Mouse (Mus musculus) forebrain, embryonic 11.5 days (tissue): ENCODE measurements at regions not wholly inside any gene's neighbourhood (a gene's known extent, or its start where the extent isn't known, plus 50 kb on each side); places are given as distances from the start of the nearest gene placed in this dataset.

ENCODE experiments used
- ATAC-seq: fragments of 200-750 bp; cut with Nextera tagmentation; replicated peaks from 2 replicates; pipeline ENCODE4 v1.8.0; 2017; ENCODE audit warnings: moderate TSS enrichment; ENCODE audit not compliant: low FRiP score
- DNase-seq: peaks from one replicate; pipeline ENCODE4 v3.0.0-alpha.2; 2017; ENCODE audit warnings: low spot score
- H3K27ac ChIP-seq: fragments of 300-500 bp; sonication (generic); 2 replicates; pipeline ENCODE4 v1.5.1; 2014; ENCODE audit warnings: low read depth, low read length
- H3K27me3 ChIP-seq: fragments of 300-500 bp; sonication (generic); 2 replicates; pipeline ENCODE4 v1.6.1; 2014; ENCODE audit warnings: mild to moderate bottlenecking, low read length, mixed read lengths; ENCODE audit not compliant: control insufficient read depth, insufficient read depth
- H3K36me3 ChIP-seq: fragments of 300-500 bp; sonication (generic); 2 replicates; pipeline ENCODE4 v1.6.1; 2014; ENCODE audit warnings: mild to moderate bottlenecking, low read length, moderate library complexity, mixed read lengths; ENCODE audit not compliant: control insufficient read depth, insufficient read depth
- H3K4me1 ChIP-seq: fragments of 300-500 bp; sonication (generic); replicated peaks from 2 replicates; pipeline ENCODE4 v1.6.1; 2014; ENCODE audit warnings: low read length, mixed read lengths; ENCODE audit not compliant: control insufficient read depth, insufficient read depth
- H3K4me2 ChIP-seq: fragments of 300-500 bp; sonication (generic); 2 replicates; pipeline ENCODE4 v1.6.1; 2014; ENCODE audit warnings: low read depth, mild to moderate bottlenecking, low read length, moderate library complexity, mixed read lengths; ENCODE audit not compliant: severe bottlenecking
- H3K4me3 ChIP-seq: fragments of 300-500 bp; sonication (generic); 2 replicates; pipeline ENCODE4 v1.5.1; 2014; ENCODE audit warnings: low read depth, low read length
- H3K9ac ChIP-seq: fragments of 300-500 bp; sonication (generic); 2 replicates; pipeline ENCODE4 v1.6.1; 2014; ENCODE audit warnings: low read length
- H3K9me3 ChIP-seq: fragments of 300-500 bp; sonication (generic); 2 replicates; pipeline ENCODE4 v1.6.1; 2016; ENCODE audit warnings: low read length, mixed read lengths; ENCODE audit not compliant: control insufficient read depth
- WGBS: fragments of 180-500 bp; shearing (Covaris S2); extraction: QIAGEN DNeasy Blood & Tissue Kit; methylation state at CpG from one replicate; pipeline ENCODE4 v1.1.7; 2014; 5-methylcytosine and 5-hydroxymethylcytosine counted together

DNA sequence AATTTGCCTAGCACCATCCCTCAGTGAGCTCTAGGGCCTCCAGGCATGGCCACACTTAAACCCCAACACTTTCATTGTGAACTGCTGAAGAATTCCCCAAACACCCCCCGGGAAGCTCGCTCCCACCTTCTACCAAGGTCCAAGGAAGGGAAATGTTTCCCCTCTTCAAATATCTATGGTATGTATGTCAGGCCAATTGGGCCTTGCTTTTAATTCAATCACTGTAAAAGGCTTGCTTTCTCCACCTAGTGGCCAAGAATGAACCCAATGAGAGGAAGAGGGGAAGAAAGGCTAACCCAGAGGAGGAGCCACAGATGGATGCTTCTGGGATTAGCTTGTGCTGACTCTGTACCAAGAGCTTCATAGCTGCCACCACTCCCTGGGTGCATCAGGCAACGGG, 336.3 kb upstream of the Tgfbr2 start:
- Histone ChIP-seq H3K9me3 (no peaks in the 10 kb centered on the region), H3K27me3 (no peaks in the 10 kb centered on the region), H3K4me3 (no peak overlapping the region), H3K4me2 (no peak overlapping the region), H3K27ac (no peak overlapping the region), H3K4me1 (no peaks in the 10 kb centered on the region), H3K36me3 (no peaks in the 10 kb centered on the region), H3K9ac (no peak overlapping the region)
- no peak for DNase-seq
- no peak for ATAC-seq
- 59% methylated on average over 3 of the region's 3 CpGs for WGBS

DNA sequence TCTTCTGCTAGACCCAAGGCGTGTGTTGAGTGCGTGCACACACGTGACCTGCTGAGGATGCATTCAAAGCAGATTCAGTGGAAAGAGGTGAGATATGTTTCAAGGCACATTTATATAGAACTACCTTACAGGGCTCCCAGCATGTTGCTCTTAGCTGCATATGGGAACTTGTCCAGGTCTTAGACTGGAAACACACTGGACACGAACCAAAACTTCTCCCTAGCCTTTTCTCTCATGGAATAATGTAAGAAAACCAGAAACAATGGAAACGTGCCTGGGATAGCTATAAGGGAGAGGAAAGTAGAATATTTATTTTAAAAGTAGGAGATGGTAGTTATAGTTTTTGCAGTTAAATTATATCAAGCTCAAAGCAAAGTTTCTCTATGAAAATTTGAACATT, 332.6 kb upstream of the Tgfbr2 start:
- Histone ChIP-seq H3K27me3 (no peaks in the 10 kb centered on the region), H3K9ac (no peak overlapping the region), H3K36me3 (no peaks in the 10 kb centered on the region), H3K27ac (no peak overlapping the region), H3K4me3 (no peak overlapping the region), H3K9me3 (no peaks in the 10 kb centered on the region), H3K4me2 (no peak overlapping the region), H3K4me1 (no peaks in the 10 kb centered on the region)
- ATAC-seq (no peak), DNase-seq (no peak)
- 92% methylated on average over 5 of the region's 5 CpGs for WGBS

DNA sequence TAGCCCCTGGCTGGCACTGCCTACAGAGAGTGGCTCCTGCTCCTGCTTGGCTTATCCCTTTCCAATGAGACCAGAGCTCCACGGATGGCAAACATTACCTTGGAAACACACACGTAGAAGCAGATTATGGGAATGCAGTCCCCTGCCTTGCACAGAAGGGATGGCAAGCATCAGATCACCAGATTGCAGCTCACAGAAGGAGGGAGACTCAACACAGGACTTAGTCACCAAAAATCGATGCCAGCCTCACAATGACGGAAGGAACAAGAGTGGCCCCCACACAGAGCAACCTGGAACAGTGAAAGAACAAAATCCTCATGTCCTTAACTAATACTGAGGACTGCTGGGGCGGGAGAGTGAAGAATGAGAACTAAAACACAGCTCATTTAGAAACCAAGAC, 327.7 kb upstream of the Tgfbr2 start:
- no peak overlapping the region for H3K27ac ChIP-seq
- H3K27me3 ChIP-seq: no peaks in the 10 kb centered on the region
- DNase-seq (no peak), ATAC-seq (no peak)
- 61% methylated on average over 5 of the region's 5 CpGs for WGBS
- no peak overlapping the region for H3K4me3 ChIP-seq
- H3K4me2 ChIP-seq: no peak overlapping the region
- no peaks in the 10 kb centered on the region for H3K9me3 ChIP-seq
- H3K4me1 ChIP-seq: no peaks in the 10 kb centered on the region
- H3K9ac ChIP-seq: no peak overlapping the region
- no peaks in the 10 kb centered on the region for H3K36me3 ChIP-seq

DNA sequence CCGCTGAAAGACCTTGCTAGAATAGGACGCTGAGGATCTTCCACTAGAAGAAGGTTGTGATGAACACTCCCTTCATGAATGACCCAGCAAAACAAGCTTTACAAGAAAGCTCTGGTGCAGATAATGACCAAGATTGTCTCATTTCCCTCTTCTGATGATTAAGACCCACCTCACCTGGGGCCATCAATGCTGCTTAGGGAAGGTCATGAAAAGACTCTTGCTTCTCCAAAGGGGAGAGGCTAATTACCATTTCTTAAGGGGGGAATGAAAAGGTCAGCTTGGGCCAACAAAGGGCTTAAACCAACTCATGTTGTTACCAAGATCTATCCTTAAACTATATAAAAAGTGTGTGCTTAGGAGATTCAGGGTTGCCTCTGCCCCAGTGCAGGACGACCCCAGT, 325.8 kb upstream of the Tgfbr2 start:
- ATAC-seq (no peak), DNase-seq (no peak)
- H3K4me1 ChIP-seq: no peaks in the 10 kb centered on the region
- no peak overlapping the region for H3K4me2 ChIP-seq
- H3K9ac ChIP-seq: no peak overlapping the region
- H3K4me3 ChIP-seq: no peak overlapping the region
- no peaks in the 10 kb centered on the region for H3K36me3 ChIP-seq
- H3K27ac ChIP-seq: no peak overlapping the region
- 75% methylated on average over 3 of the region's 3 CpGs for WGBS
- H3K27me3 ChIP-seq: no peaks in the 10 kb centered on the region
- no peaks in the 10 kb centered on the region for H3K9me3 ChIP-seq

DNA sequence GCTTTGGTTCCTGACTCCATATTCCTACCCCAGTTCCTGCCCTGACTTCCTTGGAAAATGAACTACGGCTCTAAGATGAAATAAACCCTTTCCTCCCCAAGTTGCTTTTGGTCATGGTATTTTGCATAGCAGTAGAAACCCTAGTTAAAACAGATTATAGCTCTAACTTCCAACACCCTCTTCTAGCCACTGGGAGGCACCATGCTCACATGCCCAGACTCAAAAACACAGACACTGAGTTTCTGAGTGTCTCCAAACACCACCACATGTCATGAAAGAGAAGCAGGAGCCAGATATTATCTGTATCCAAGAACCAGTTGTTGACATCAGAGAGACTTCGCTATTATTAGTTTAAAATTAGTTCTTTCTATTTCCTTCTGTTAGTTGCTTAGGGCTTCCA, 316.1 kb upstream of the Tgfbr2 start:
- Histone ChIP-seq H3K4me1 (no peaks in the 10 kb centered on the region), H3K9ac (no peak overlapping the region), H3K4me2 (no peak overlapping the region), H3K27ac (no peak overlapping the region), H3K4me3 (no peak overlapping the region), H3K36me3 (no peaks in the 10 kb centered on the region), H3K27me3 (no peaks in the 10 kb centered on the region), H3K9me3 (no peaks in the 10 kb centered on the region)
- no peak for DNase-seq
- no peak for ATAC-seq
- WGBS: 76% methylated on average over 2 of the region's 2 CpGs

DNA sequence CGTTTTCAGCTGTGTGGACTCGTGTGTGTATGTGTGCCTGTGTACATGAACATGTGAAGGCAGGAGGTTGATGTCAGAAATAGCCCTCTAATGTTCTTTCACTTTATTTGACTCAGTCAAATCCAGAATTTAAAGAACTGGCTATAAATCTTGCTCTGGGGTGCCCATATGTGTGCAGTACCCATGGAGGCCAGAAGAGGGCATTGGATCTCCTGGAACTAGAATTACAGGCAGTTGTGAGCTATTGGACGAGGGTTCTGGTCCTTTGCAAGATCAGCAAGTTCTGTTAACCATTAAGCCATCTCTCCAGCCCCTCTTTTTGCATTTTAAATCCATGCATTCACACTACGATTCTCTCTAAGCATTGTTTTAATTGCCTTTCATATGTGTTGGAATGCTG, 314.6 kb upstream of the Tgfbr2 start:
- DNase-seq: no peak
- Histone ChIP-seq H3K4me3 (no peak overlapping the region), H3K4me1 (no peaks in the 10 kb centered on the region), H3K27ac (no peak overlapping the region), H3K9ac (no peak overlapping the region), H3K27me3 (no peaks in the 10 kb centered on the region), H3K9me3 (no peaks in the 10 kb centered on the region), H3K36me3 (no peaks in the 10 kb centered on the region), H3K4me2 (no peak overlapping the region)
- 61% methylated on average over 4 of the region's 4 CpGs for WGBS
- no peak for ATAC-seq

DNA sequence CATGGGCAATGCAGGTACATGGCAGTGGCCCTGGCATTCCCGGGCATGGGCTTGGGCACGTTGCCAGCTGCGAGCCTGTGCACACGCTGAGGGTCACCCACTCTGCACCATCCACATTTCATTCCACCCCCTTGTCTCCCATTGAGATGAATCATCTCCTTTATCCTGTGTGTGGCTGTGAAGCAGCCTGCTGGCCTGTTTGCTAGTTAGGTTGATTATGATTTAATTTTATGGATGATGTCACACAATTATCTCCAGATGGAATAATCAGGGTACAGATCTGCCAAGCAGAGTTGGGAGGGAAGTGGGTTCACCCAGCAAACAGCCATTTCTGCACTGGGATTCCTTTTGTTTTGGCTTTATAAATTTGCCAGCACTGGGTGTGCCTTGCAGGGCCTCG, 314.1 kb upstream of the Tgfbr2 start:
- H3K9ac ChIP-seq: no peak overlapping the region
- WGBS: 85% methylated on average over 5 of the region's 5 CpGs
- no peak for ATAC-seq
- no peak overlapping the region for H3K4me3 ChIP-seq
- no peaks in the 10 kb centered on the region for H3K4me1 ChIP-seq
- H3K4me2 ChIP-seq: no peak overlapping the region
- DNase-seq: no peak
- no peak overlapping the region for H3K27ac ChIP-seq
- H3K27me3 ChIP-seq: no peaks in the 10 kb centered on the region
- H3K36me3 ChIP-seq: no peaks in the 10 kb centered on the region
- H3K9me3 ChIP-seq: no peaks in the 10 kb centered on the region

DNA sequence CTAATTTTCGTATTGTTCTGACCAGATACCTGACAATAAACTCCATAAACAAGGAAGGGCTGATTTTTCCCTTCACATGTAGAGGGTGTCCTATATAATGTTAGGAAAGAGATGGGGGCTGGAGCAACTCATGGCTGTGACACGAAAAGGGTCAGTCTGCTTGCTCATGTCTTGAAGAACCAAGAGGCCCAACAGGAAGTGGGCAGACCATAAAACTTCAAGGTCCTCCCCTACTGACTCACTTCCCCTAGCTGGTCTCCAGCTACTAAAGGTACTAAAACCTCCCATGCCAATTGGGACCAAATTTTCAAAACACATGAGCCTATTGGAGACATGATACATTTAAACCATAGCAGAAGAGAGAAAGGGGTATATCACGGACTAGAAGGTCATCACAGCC, 302.1 kb upstream of the Tgfbr2 start:
- no peak for DNase-seq
- no peaks in the 10 kb centered on the region for H3K4me1 ChIP-seq
- 83% methylated on average over 3 of the region's 3 CpGs for WGBS
- no peak overlapping the region for H3K4me3 ChIP-seq
- H3K9me3 ChIP-seq: no peaks in the 10 kb centered on the region; the same call in 1 of the 2 replicates
- ATAC-seq: no peak
- H3K27me3 ChIP-seq: no peaks in the 10 kb centered on the region
- H3K27ac ChIP-seq: no peak overlapping the region
- H3K4me2 ChIP-seq: no peak overlapping the region
- no peak overlapping the region for H3K9ac ChIP-seq
- no peaks in the 10 kb centered on the region for H3K36me3 ChIP-seq

DNA sequence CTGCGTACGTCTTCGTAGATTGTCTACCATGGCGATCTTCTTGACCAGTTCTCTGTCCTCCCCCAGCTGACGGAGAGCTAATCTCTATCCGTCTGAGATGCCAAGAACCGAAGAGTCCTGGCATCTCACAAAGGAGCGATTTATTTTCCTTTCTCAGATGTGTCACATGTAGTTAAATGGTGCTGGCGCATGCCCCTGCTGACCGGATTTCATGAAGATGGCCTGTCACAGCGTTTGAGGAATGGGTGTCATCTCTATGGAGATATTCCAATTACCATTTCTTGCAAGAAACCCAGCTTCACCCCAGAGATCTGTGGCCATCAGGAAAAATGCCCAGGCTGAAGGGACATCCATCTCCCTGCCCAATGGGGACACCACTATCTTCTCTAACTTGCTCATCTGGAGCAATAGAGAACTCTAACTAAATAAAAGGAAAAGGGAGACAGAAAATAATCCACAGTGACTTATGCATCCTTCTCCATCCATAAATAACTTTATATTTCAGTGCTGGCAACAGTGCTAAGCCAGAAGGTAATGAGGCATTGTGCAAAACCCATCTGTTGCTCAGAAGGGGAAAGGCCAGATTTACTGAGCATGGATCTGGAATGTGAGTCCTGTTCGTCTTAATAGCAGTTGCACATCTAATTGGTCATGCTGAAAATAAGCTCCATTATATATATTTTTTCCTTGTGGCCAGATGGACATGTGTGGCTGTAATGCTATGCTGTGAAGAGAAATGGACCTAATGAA, 300.2 kb upstream of the Tgfbr2 start:
- H3K4me3 ChIP-seq: no peak overlapping the region
- H3K27me3 ChIP-seq: no peaks in the 10 kb centered on the region
- H3K9ac ChIP-seq: no peak overlapping the region
- no peaks in the 10 kb centered on the region; the same call in 1 of the 2 replicates for H3K9me3 ChIP-seq
- DNase-seq (no peak), ATAC-seq (no peak)
- no peaks in the 10 kb centered on the region for H3K4me1 ChIP-seq
- no peak overlapping the region for H3K4me2 ChIP-seq
- no peaks in the 10 kb centered on the region for H3K36me3 ChIP-seq
- WGBS: 91% methylated on average over 12 of the region's 12 CpGs
- H3K27ac ChIP-seq: no peak overlapping the region
